Mouse (Mus musculus) olfactory bulb, adult 2 months (tissue): ENCODE data around the gene Ltb.

ENCODE experiments used
- CTCF ChIP-seq: fragments of 200-500 bp; IDR thresholded peaks from 2 replicates; pipeline ENCODE4 v1.5.1; 2012; ENCODE audit warnings: low read depth, mild to moderate bottlenecking, low read length, moderate library complexity; ENCODE audit not compliant: insufficient read depth
- POLR2A ChIP-seq: fragments of 200-500 bp; IDR thresholded peaks from 2 replicates; pipeline ENCODE4 v1.6.1; 2012; ENCODE audit warnings: mild to moderate bottlenecking, low read depth, low read length, moderate library complexity; ENCODE audit not compliant: insufficient read depth

- TF ChIP-seq CTCF (no peak), POLR2A (no peak)
Observed at GRCm38 (mm10) chr17:35162121-35162520, 32.1 kb upstream of the Ltb start.
